ENCODE assay signal across 8 mouse cellular contexts in genomic region chr14:21076501-21077194, GRCm38 (mm10). TPM values are rescaled to one million over a fixed set of nuclear protein-coding genes. Genes with fewer than 3 reads are reported as not detected.
DNase-seq lines count a peak whose midpoint lies in the region; ATAC-seq and TF ChIP-seq lines count a peak whose summit lies in the region.

No protein-coding gene starts in this region.

- CTCF ChIA-PET in Patski (lab: Charles Lee) = interaction anchor here (1.2 to 3.1 kb wide), 2 partner anchors 9 to 14 kb away, joined by 3 to 13 read pairs; no protein-coding TSS in a partner anchor

- DNase-seq in kidney, adult 11 months = no peak
- no peak for DNase-seq in Patski (ENCODE audit: low read depth, low spot score)
- DNase-seq in limb, embryonic 11.5 days (ENCODE audit: low spot score) = no peak
- DNase-seq in gastrocnemius, postnatal 36 days = no peak
- DNase-seq in thymus, postnatal 10 days (ENCODE audit: low spot score in 2 of 2) = no peak

- H3K27me3 ChIP-seq in kidney, embryonic 16.5 days (ENCODE audit: insufficient read depth, low read length) = no peaks in the 10 kb centered on the region
- no peaks in the 10 kb centered on the region for H3K27me3 ChIP-seq in Patski
- no peaks in the 10 kb centered on the region for H3K27me3 ChIP-seq in erythroblast, embryonic 14.5 days (ENCODE audit: control insufficient read depth)
- no peaks in the 10 kb centered on the region for H3K27me3 ChIP-seq in limb, embryonic 11.5 days (ENCODE audit: control insufficient read depth, insufficient read depth, low read length)
- H3K27me3 ChIP-seq in neural tube, embryonic 13.5 days = no peaks in the 10 kb centered on the region

- peak; percentile 37 for ATAC-seq in kidney, embryonic 16.5 days (ENCODE audit: low FRiP score, low TSS enrichment)
- ATAC-seq in Patski = peak; percentile 9
- ATAC-seq in limb, embryonic 11.5 days (ENCODE audit: insufficient number of reproducible peaks, low FRiP score, low TSS enrichment, low read depth) = 0 out of 2 replicates have a peak, but pooled peaks have one; percentile 18
- ATAC-seq in neural tube, embryonic 13.5 days (ENCODE audit: low read depth) = peak; percentile 47

- H3K9ac ChIP-seq in kidney, embryonic 16.5 days (replicated peaks; ENCODE audit: low read length) = peak overlapping the region; percentile 73
- H3K9ac ChIP-seq in limb, embryonic 11.5 days (ENCODE audit: low read length) = peak overlapping the region; percentile 75
- peak overlapping the region; percentile 74 for H3K9ac ChIP-seq in neural tube, embryonic 13.5 days

- peak overlapping the region; percentile 72 for H3K4me3 ChIP-seq in kidney, embryonic 16.5 days (ENCODE audit: low read length)
- peak overlapping the region; percentile 92 for H3K4me3 ChIP-seq in erythroblast, embryonic 14.5 days (replicated peaks)
- H3K4me3 ChIP-seq in limb, embryonic 11.5 days (ENCODE audit: low read depth, low read length) = peak overlapping the region; percentile 60
- H3K4me3 ChIP-seq in neural tube, embryonic 13.5 days = peak overlapping the region; percentile 59

- 48% methylated on average over 7 of the region's 7 CpGs for WGBS in kidney, embryonic 16.5 days
- 43% methylated on average over 7 of the region's 7 CpGs for WGBS in limb, embryonic 11.5 days
- WGBS in neural tube, embryonic 13.5 days = 45% methylated on average over 7 of the region's 7 CpGs

- TF ChIP-seq CTCF in Patski (IDR thresholded peaks at IDR 0.05) = no peak

- H3K27ac ChIP-seq in kidney, embryonic 16.5 days (ENCODE audit: low read length) = peak overlapping the region; percentile 52
- H3K27ac ChIP-seq in limb, embryonic 11.5 days (replicated peaks; ENCODE audit: low read depth, low read length) = no peak overlapping the region
- H3K27ac ChIP-seq in neural tube, embryonic 13.5 days (replicated peaks) = 0 out of 2 replicates have a peak overlapping the region, but pooled peaks have one; percentile 72

- POLR2A ChIA-PET in Patski (lab: Charles Lee) = interaction anchor here (1.0 to 1.1 kb wide), 2 partner anchors 9 to 25 kb away, joined by 3 read pairs; no protein-coding TSS in a partner anchor

- H3K4me1 ChIP-seq in kidney, embryonic 16.5 days (ENCODE audit: insufficient read depth, low read length) = peaks cover 21% of the 10 kb centered on the region
- peaks cover 79% of the 10 kb centered on the region for H3K4me1 ChIP-seq in erythroblast, embryonic 14.5 days (ENCODE audit: control insufficient read depth)
- H3K4me1 ChIP-seq in limb, embryonic 11.5 days (ENCODE audit: control insufficient read depth, insufficient read depth, low read length) = peaks cover 10% of the 10 kb centered on the region; the same call in 1 of the 2 replicates
- H3K4me1 ChIP-seq in neural tube, embryonic 13.5 days (replicated peaks) = peaks cover 8% of the 10 kb centered on the region

- in situ Hi-C loops in Patski (cut with MboI; ENCODE audit: low pct_unique_long_range_greater_than_20kb) = no loop called here

- no peaks in the 10 kb centered on the region for H3K9me3 ChIP-seq in kidney, embryonic 16.5 days (ENCODE audit: low read length)
- no peaks in the 10 kb centered on the region for H3K9me3 ChIP-seq in erythroblast, embryonic 14.5 days (ENCODE audit: control insufficient read depth, low read length)
- H3K9me3 ChIP-seq in limb, embryonic 11.5 days (ENCODE audit: control insufficient read depth, low read length) = no peaks in the 10 kb centered on the region
- H3K9me3 ChIP-seq in neural tube, embryonic 13.5 days = no peaks in the 10 kb centered on the region

- intact Hi-C loops in gastrocnemius, postnatal 36 days (cut with DNase I) = loop anchor here (5.0 kb wide), 1 partner anchor 41 kb away; no protein-coding TSS in a partner anchor

- H3K4me2 ChIP-seq in kidney, embryonic 16.5 days (replicated peaks; ENCODE audit: low read depth, low read length) = peak overlapping the region; percentile 81
- peak overlapping the region; percentile 77 for H3K4me2 ChIP-seq in limb, embryonic 11.5 days (ENCODE audit: low read depth, severe bottlenecking)
- H3K4me2 ChIP-seq in neural tube, embryonic 13.5 days = peak overlapping the region; percentile 77

- no peaks in the 10 kb centered on the region for H3K36me3 ChIP-seq in kidney, embryonic 16.5 days (ENCODE audit: insufficient read depth, low read length)
- H3K36me3 ChIP-seq in erythroblast, embryonic 14.5 days (ENCODE audit: control insufficient read depth) = peaks cover 2% of the 10 kb centered on the region; the same call in 1 of the 2 replicates
- H3K36me3 ChIP-seq in limb, embryonic 11.5 days (ENCODE audit: control insufficient read depth, insufficient read depth, low read length) = no peaks in the 10 kb centered on the region
- no peaks in the 10 kb centered on the region for H3K36me3 ChIP-seq in neural tube, embryonic 13.5 days

RNA-seq across cellular contexts. Expression of gene Adk, which starts 24.3 kb away (rescaled TPM):
- 158 and 167 TPM in 2 replicates for polyA plus RNA-seq in kidney, embryonic 16.5 days (2015; fragmentation: Nextera tagmentation; extraction: Ambion mirVana)
- 55.1 TPM for polyA plus RNA-seq in Patski (2021)
- 0.38 and 1.0 TPM in 2 replicates for polyA plus RNA-seq in erythroblast, embryonic 14.5 days (2012)
- polyA plus RNA-seq in limb, embryonic 11.5 days (2014; fragmentation: Nextera tagmentation; extraction: Ambion mirVana) = 146 and 149 TPM in 2 replicates
- 39.0 and 46.7 TPM in 2 replicates for polyA plus RNA-seq in neural tube, embryonic 13.5 days (2015; fragmentation: Nextera tagmentation; extraction: Ambion mirVana)
- 100 to 1,000 TPM in 1 of 2 experiments, 10 to 100 TPM in 1; 94.0 to 111 TPM for total RNA-seq in gastrocnemius, postnatal 36 days (2021)

RNA-seq across cellular contexts. Expression of gene Ap3m1, which starts 24.3 kb away (rescaled TPM):
- polyA plus RNA-seq in kidney, embryonic 16.5 days (2015; fragmentation: Nextera tagmentation; extraction: Ambion mirVana) = 79.1 and 82.5 TPM in 2 replicates
- polyA plus RNA-seq in Patski (2021) = 41.4 TPM
- 0.24 and 0.28 TPM in 2 replicates for polyA plus RNA-seq in erythroblast, embryonic 14.5 days (2012)
- 87.6 and 104 TPM in 2 replicates for polyA plus RNA-seq in limb, embryonic 11.5 days (2014; fragmentation: Nextera tagmentation; extraction: Ambion mirVana)
- 89.3 and 92.6 TPM in 2 replicates for polyA plus RNA-seq in neural tube, embryonic 13.5 days (2015; fragmentation: Nextera tagmentation; extraction: Ambion mirVana)
- total RNA-seq in gastrocnemius, postnatal 36 days (2021) = 10 to 100 TPM; 34.7 to 35.6 TPM

Comparison
In these comparisons a context has a peak if more than half of its experiments do, and no peak if none do; other contexts are left out.
1. RNA of gene Adk, which starts 24.3 kb away (polyA plus RNA-seq): 158 to 167 TPM in kidney, embryonic 16.5 days, 146 to 149 TPM in limb, embryonic 11.5 days, 55.1 TPM in Patski (single experiment) and 39.0 to 46.7 TPM in neural tube, embryonic 13.5 days; 0.38 to 1.0 TPM in erythroblast, embryonic 14.5 days; every median in the first group is over 10 times any median in the second.
2. RNA of gene Ap3m1, which starts 24.3 kb away (polyA plus RNA-seq): 89.3 to 92.6 TPM in neural tube, embryonic 13.5 days, 87.6 to 104 TPM in limb, embryonic 11.5 days, 79.1 to 82.5 TPM in kidney, embryonic 16.5 days and 41.4 TPM in Patski (single experiment); 0.24 to 0.28 TPM in erythroblast, embryonic 14.5 days; every median in the first group is over 10 times any median in the second.
3. Peak in every context shown above with its lines, with median percentiles within 50 percentile points of each other: ATAC-seq, H3K4me2 ChIP-seq, H3K4me3 ChIP-seq and H3K9ac ChIP-seq.